Mouse (Mus musculus) ES-E14 (cell line): ENCODE measurements around the gene Kcnd2. TPM values are rescaled to one million over a fixed set of nuclear protein-coding genes. Genes with fewer than 3 reads are reported as not detected.

Experiments used
- DNase-seq: peaks from one replicate; pipeline ENCODE4 v3.0.0-alpha.2; 2013; ENCODE audit warnings: low read depth, low spot score
- H3K27ac ChIP-seq: 2 replicates; pipeline ENCODE4 v1.5.1; 2012; ENCODE audit warnings: low read depth, mild to moderate bottlenecking, low read length, moderate library complexity, mixed read lengths; ENCODE audit not compliant: poor library complexity, insufficient read depth, severe bottlenecking
- H3K36me3 ChIP-seq: 2 replicates; pipeline ENCODE4 v1.6.1; 2012; ENCODE audit warnings: mild to moderate bottlenecking, low read length, moderate library complexity, mixed read lengths; ENCODE audit not compliant: control insufficient read depth, poor library complexity, insufficient read depth, severe bottlenecking
- H3K4me1 ChIP-seq, 2 experiments: fragments of 150-350 bp in 1 of 2; sonication (generic) in 1 of 2; 2 replicates each; pipeline ENCODE4 v1.6.1; 2012; ENCODE audit warnings: low read length in 2 of 2, mild to moderate bottlenecking in 1 of 2, mixed read lengths in 1 of 2; ENCODE audit not compliant: control insufficient read depth in 2 of 2, insufficient read depth in 2 of 2, poor library complexity in 1 of 2
- H3K4me3 ChIP-seq, 2 experiments: fragments of 150-350 bp in 1 of 2; sonication (generic) in 1 of 2; 2 replicates each; pipeline ENCODE4 v1.5.1; 2012; ENCODE audit warnings: low read length in 2 of 2, low read depth in 1 of 2, mild to moderate bottlenecking in 1 of 2, mixed read lengths in 1 of 2; ENCODE audit not compliant: insufficient read depth in 1 of 2, poor library complexity in 1 of 2, severe bottlenecking in 1 of 2
- H3K9ac ChIP-seq: 2 replicates; pipeline ENCODE4 v1.6.1; 2012; ENCODE audit warnings: low read depth, mild to moderate bottlenecking, low read length, mixed read lengths; ENCODE audit not compliant: poor library complexity, insufficient read depth, severe bottlenecking
- H3K9me3 ChIP-seq: fragments of 150-350 bp; sonication (generic); 2 replicates; pipeline ENCODE4 v1.6.1; 2012; ENCODE audit warnings: low read depth, mild to moderate bottlenecking, low read length; ENCODE audit not compliant: control insufficient read depth, insufficient read depth
- CHD2 ChIP-seq: IDR thresholded peaks from 2 replicates; pipeline ENCODE4 v1.6.1; 2014; ENCODE audit warnings: mild to moderate bottlenecking, low read depth, low read length, inconsistent platforms
- HCFC1 ChIP-seq: IDR thresholded peaks from 2 replicates; pipeline ENCODE4 v1.6.1; 2012; ENCODE audit warnings: low read length, inconsistent platforms, borderline replicate concordance; ENCODE audit not compliant: insufficient read depth
- MAFK ChIP-seq: IDR thresholded peaks from 2 replicates; pipeline ENCODE4 v1.6.1; 2014; ENCODE audit warnings: mild to moderate bottlenecking, low read depth, low read length, inconsistent platforms; ENCODE audit not compliant: insufficient read depth
- ZC3H11A ChIP-seq: IDR thresholded peaks from 2 replicates; pipeline ENCODE4 v1.6.1; 2012; ENCODE audit warnings: low read depth, mild to moderate bottlenecking, inconsistent platforms, low read length, borderline replicate concordance
- ZNF384 ChIP-seq: IDR thresholded peaks from 2 replicates; pipeline ENCODE4 v1.6.1; 2012; ENCODE audit warnings: low read depth, low read length, inconsistent platforms
- in situ Hi-C, 2 experiments: fragments of 600-800 bp; cut with MboI; formaldehyde crosslinking; loops; one replicate each; pipeline ENCODE4 v1.15.1; 2025; ENCODE audit warnings: low sequenced_read_pairs in 2 of 2, inconsistent platforms in 1 of 2; ENCODE audit not compliant: unreplicated experiment in 2 of 2
- total RNA-seq: library from RNA; depleted of rRNA; stranded (reverse); fragments of 300-350 nt; gene quantifications from 2 replicates; pipeline ENCODE4 v1.2.3, GENCODE M21; 2012

The Kcnd2 gene
- total RNA-seq, 1 experiment, result 0.36 TPM

GRCm38 (mm10) chr6:21259031-21259430, 43.7 kb downstream of the Kcnd2 start:
- H3K4me3 ChIP-seq, result no peak overlapping the region
- in situ Hi-C loops, result no loop called here
- H3K36me3 ChIP-seq, result no peaks in the 10 kb centered on the region
- no peaks in the 10 kb centered on the region for H3K9me3 ChIP-seq
- TF ChIP-seq ZC3H11A (no peak), ZNF384 (no peak), HCFC1 (no peak), MAFK (no peak), CHD2 (no peak)
- DNase-seq, result no peak
- H3K4me1 ChIP-seq, result no peaks in the 10 kb centered on the region
- H3K27ac ChIP-seq, result no peak overlapping the region
- H3K9ac ChIP-seq, result no peak overlapping the region

- H3K4me1 ChIP-seq, result no peaks in the 10 kb centered on the region
- DNase-seq, result no peak
- no peaks in the 10 kb centered on the region for H3K36me3 ChIP-seq
- H3K9me3 ChIP-seq, result no peaks in the 10 kb centered on the region
- in situ Hi-C loops, result no loop called here
- H3K4me3 ChIP-seq, result no peak overlapping the region
- no peak overlapping the region for H3K27ac ChIP-seq
- H3K9ac ChIP-seq, result no peak overlapping the region
- TF ChIP-seq ZNF384 (no peak), ZC3H11A (no peak), CHD2 (no peak), HCFC1 (no peak), MAFK (no peak)
Observed at GRCm38 (mm10) chr6:21267897-21268296, 52.6 kb downstream of the Kcnd2 start.

DNA sequence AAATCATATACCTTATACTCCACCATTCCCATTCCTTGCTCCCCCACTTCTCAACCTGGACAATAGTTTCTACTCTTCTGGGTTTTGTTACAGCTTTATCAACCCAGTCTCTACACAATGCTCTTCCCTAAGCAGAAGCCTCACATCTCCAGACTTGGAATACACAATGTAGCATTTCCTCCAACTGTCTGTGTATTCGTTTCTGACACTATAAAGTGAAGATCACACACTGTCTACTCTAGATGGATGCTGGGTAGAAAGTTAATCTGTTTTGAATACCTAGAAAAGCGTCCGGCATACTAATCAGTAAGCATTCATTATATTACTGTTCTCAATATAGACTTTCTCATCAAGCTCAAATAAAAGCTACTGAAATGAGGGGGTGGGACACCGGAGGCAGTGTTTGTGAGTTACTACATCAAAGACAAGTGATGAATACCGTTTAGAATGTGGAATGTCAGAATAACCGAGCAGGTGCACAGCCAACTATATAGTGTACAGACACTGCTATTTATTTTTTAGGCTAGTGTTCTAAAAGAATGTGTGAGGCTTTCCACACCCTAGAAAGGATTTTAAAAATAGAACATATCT, 62.1 kb downstream of the Kcnd2 start:
- no peak for TF ChIP-seq HCFC1
- no peak for TF ChIP-seq MAFK
- no peak for TF ChIP-seq ZC3H11A
- TF ChIP-seq CHD2, result no peak
- TF ChIP-seq ZNF384, result no peak
- Histone ChIP-seq H3K4me3 (no peak overlapping the region), H3K36me3 (no peaks in the 10 kb centered on the region), H3K9me3 (no peaks in the 10 kb centered on the region), H3K4me1 (no peaks in the 10 kb centered on the region), H3K27ac (no peak overlapping the region), H3K9ac (no peak overlapping the region)
- in situ Hi-C loops, result no loop called here
- DNase-seq, result no peak

DNA sequence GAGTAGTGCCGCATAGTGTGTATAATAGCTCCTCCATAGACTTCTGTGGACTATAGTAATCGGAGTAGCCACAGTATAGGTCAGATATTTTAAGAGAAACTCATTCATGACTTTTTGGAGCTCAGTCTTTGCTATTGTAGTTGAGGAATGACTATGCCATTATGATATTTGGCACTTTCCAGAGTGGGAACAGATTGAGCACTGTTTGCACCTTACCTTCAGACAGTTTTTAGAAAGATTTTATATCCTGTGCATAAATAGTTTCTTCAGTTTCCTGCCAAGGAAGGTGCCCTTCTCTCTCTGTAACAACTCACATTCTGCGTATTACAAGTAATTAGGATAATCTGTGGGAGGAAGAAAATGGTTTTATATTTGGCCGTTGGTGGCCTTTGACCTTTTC, 89.6 kb downstream of the Kcnd2 start:
- no peaks in the 10 kb centered on the region for H3K36me3 ChIP-seq
- no peak overlapping the region for H3K27ac ChIP-seq
- TF ChIP-seq ZNF384 (no peak), HCFC1 (no peak), ZC3H11A (no peak), CHD2 (no peak), MAFK (no peak)
- H3K9ac ChIP-seq, result no peak overlapping the region
- no peaks in the 10 kb centered on the region for H3K9me3 ChIP-seq
- in situ Hi-C loops, result no loop called here
- no peaks in the 10 kb centered on the region for H3K4me1 ChIP-seq
- H3K4me3 ChIP-seq, result no peak overlapping the region
- DNase-seq, result no peak

DNA sequence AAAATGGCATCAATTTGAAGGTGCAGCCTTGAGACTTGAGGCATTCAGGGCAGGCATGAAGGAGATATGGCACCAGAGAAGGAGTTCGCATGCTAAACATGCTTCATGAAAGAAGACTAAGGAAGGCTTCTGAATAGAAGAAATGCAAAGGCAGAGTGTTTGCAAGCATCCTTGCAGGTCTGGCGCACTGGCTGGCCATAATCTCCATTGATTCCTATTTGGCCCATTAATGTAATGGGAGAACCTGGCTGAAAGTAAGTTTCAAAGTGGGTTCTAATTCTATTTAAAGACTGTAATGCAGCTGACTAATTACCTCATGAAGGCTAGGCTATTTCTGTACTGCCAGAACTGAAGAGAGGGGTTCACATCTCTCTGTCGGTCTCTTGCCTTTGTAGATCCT, 94.9 kb downstream of the Kcnd2 start:
- Histone ChIP-seq H3K27ac (no peak overlapping the region), H3K9me3 (no peaks in the 10 kb centered on the region), H3K4me3 (no peak overlapping the region), H3K36me3 (no peaks in the 10 kb centered on the region), H3K4me1 (no peaks in the 10 kb centered on the region), H3K9ac (no peak overlapping the region)
- DNase-seq, result no peak
- TF ChIP-seq MAFK (no peak), CHD2 (no peak), ZNF384 (no peak), ZC3H11A (no peak), HCFC1 (no peak)
- in situ Hi-C loops, result no loop called here
